Mouse (Mus musculus): ENCODE data around the gene Syt5.

DNA sequence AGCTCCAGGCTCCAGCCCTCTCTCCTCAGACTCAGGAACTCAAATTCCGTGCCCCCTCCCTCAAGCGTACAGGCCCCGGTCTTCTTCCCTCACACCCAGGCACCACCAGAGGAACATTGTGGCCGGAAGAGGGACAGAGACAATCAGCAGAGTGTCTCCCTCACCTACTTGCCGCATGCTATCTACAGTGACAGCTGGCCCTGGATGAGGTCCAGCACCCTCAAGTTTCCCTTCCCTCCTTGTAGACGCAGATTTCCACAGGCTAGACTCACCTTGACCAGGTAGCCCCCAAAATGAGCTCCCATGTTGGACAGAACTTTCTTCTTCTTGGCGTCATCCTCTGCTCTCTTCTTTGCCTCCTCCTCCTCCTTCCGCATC, 38.6 kb downstream of the Syt5 start:
- TF ChIP-seq CTCF (IDR thresholded peaks at IDR 0.05; ENCODE audit: insufficient read depth, low read length) (no peak), POLR2A (IDR thresholded peaks at IDR 0.05; ENCODE audit: borderline replicate concordance, extremely low read depth, low read depth, low read length) (no peak)
